Mouse (Mus musculus) neural tube, embryonic 14.5 days (tissue): ENCODE results near the gene Prlhr. TPM values are rescaled to one million over a fixed set of nuclear protein-coding genes. Genes with fewer than 3 reads are reported as not detected.

ENCODE experiments used
- ATAC-seq: fragments of 200-750 bp; cut with Nextera tagmentation; 2 replicates; pipeline ENCODE4 v1.8.0; 2017; ENCODE audit warnings: low read depth, mild to moderate bottlenecking, moderate TSS enrichment, moderate library complexity
- H3K27ac ChIP-seq: fragments of 300-500 bp; sonication (generic); 2 replicates; pipeline ENCODE4 v1.5.1; 2014; ENCODE audit warnings: low read depth, mild to moderate bottlenecking, control low read depth, low read length, moderate library complexity, mixed read lengths
- H3K27me3 ChIP-seq: fragments of 300-500 bp; sonication (generic); 2 replicates; pipeline ENCODE4 v1.6.1; 2014; ENCODE audit warnings: low read length; ENCODE audit not compliant: control insufficient read depth, insufficient read depth
- H3K36me3 ChIP-seq: fragments of 300-500 bp; sonication (generic); 2 replicates; pipeline ENCODE4 v1.6.1; 2014; ENCODE audit warnings: low read length, mixed read lengths; ENCODE audit not compliant: control insufficient read depth, insufficient read depth
- H3K4me1 ChIP-seq: fragments of 300-500 bp; sonication (generic); 2 replicates; pipeline ENCODE4 v1.6.1; 2014; ENCODE audit warnings: low read length; ENCODE audit not compliant: control insufficient read depth, insufficient read depth
- H3K4me2 ChIP-seq: fragments of 300-500 bp; sonication (generic); 2 replicates; pipeline ENCODE4 v1.6.1; 2014; ENCODE audit warnings: mild to moderate bottlenecking, low read depth, low read length, control low read depth
- H3K4me3 ChIP-seq: fragments of 300-500 bp; sonication (generic); 2 replicates; pipeline ENCODE4 v1.5.1; 2014; ENCODE audit warnings: low read depth, low read length, control low read depth, mixed read lengths
- H3K9ac ChIP-seq: fragments of 300-500 bp; sonication (generic); replicated peaks from 2 replicates; pipeline ENCODE4 v1.6.1; 2014; ENCODE audit warnings: low read depth, mild to moderate bottlenecking, control low read depth, low read length, mixed read lengths
- H3K9me3 ChIP-seq: fragments of 300-500 bp; sonication (generic); 2 replicates; pipeline ENCODE4 v1.6.1; 2016; ENCODE audit warnings: low read length; ENCODE audit not compliant: control insufficient read depth
- WGBS: fragments of 180-500 bp; shearing (Covaris S2); extraction: QIAGEN DNeasy Blood & Tissue Kit; methylation state at CpG from one replicate; pipeline ENCODE4 v1.1.7; 2014; 5-methylcytosine and 5-hydroxymethylcytosine counted together
- polyA plus RNA-seq: library from polyadenylated mRNA; unstranded; fragments of >200 nt; fragmentation: Nextera tagmentation; extraction: Ambion mirVana; gene quantifications from 2 replicates; pipeline ENCODE4 v1.2.1, GENCODE M21; 2014

Prlhr gene
- polyA plus RNA-seq, 1 experiment from 2014 or later = 0.29 TPM

GRCm38 (mm10) chr19:60455791-60456190, 12.3 kb downstream of the Prlhr start:
- H3K4me1 ChIP-seq = no peaks in the 10 kb centered on the region
- no peak overlapping the region for H3K4me3 ChIP-seq
- WGBS = 84% methylated on average over 1 of the region's 1 CpGs
- H3K27ac ChIP-seq = no peak overlapping the region
- no peak for ATAC-seq
- no peaks in the 10 kb centered on the region for H3K9me3 ChIP-seq
- H3K27me3 ChIP-seq = no peaks in the 10 kb centered on the region
- H3K9ac ChIP-seq = no peak overlapping the region
- H3K36me3 ChIP-seq = no peaks in the 10 kb centered on the region
- no peak overlapping the region for H3K4me2 ChIP-seq

- Histone ChIP-seq H3K4me2 (no peak overlapping the region), H3K4me3 (no peak overlapping the region), H3K9ac (no peak overlapping the region), H3K27ac (no peak overlapping the region), H3K9me3 (no peaks in the 10 kb centered on the region), H3K36me3 (no peaks in the 10 kb centered on the region), H3K27me3 (no peaks in the 10 kb centered on the region), H3K4me1 (no peaks in the 10 kb centered on the region)
- no peak for ATAC-seq
These were observed 27.6 kb downstream of the Prlhr start for GRCm38 (mm10) chr19:60440531-60440930.

GRCm38 (mm10) chr19:60440083-60440482, 28.0 kb downstream of the Prlhr start:
- Histone ChIP-seq H3K4me1 (no peaks in the 10 kb centered on the region), H3K4me2 (no peak overlapping the region), H3K27me3 (no peaks in the 10 kb centered on the region), H3K27ac (no peak overlapping the region), H3K36me3 (no peaks in the 10 kb centered on the region), H3K9ac (no peak overlapping the region), H3K9me3 (no peaks in the 10 kb centered on the region), H3K4me3 (no peak overlapping the region)
- 59% methylated on average over 5 of the region's 5 CpGs for WGBS
- no peak for ATAC-seq

GRCm38 (mm10) chr19:60437566-60438241, 30.4 kb downstream of the Prlhr start:
- 57% methylated on average over 6 of the region's 6 CpGs for WGBS
- Histone ChIP-seq H3K9me3 (no peaks in the 10 kb centered on the region), H3K4me1 (no peaks in the 10 kb centered on the region), H3K36me3 (no peaks in the 10 kb centered on the region), H3K4me3 (no peak overlapping the region), H3K27me3 (no peaks in the 10 kb centered on the region), H3K27ac (no peak overlapping the region), H3K4me2 (no peak overlapping the region), H3K9ac (no peak overlapping the region)
- no peak for ATAC-seq

GRCm38 (mm10) chr19:60432347-60433129, 35.6 kb downstream of the Prlhr start:
- no peaks in the 10 kb centered on the region for H3K36me3 ChIP-seq
- no peaks in the 10 kb centered on the region for H3K4me1 ChIP-seq
- no peak for ATAC-seq
- 86% methylated on average over 6 of the region's 6 CpGs for WGBS
- no peak overlapping the region for H3K9ac ChIP-seq
- H3K4me3 ChIP-seq = no peak overlapping the region
- no peaks in the 10 kb centered on the region for H3K9me3 ChIP-seq
- no peak overlapping the region for H3K4me2 ChIP-seq
- H3K27ac ChIP-seq = no peak overlapping the region
- no peaks in the 10 kb centered on the region for H3K27me3 ChIP-seq

GRCm38 (mm10) chr19:60417611-60418010, 50.5 kb downstream of the Prlhr start:
- H3K9ac ChIP-seq = no peak overlapping the region
- H3K27me3 ChIP-seq = no peaks in the 10 kb centered on the region
- H3K27ac ChIP-seq = no peak overlapping the region
- no peak overlapping the region for H3K4me3 ChIP-seq
- H3K9me3 ChIP-seq = no peaks in the 10 kb centered on the region
- no peak for ATAC-seq
- no peaks in the 10 kb centered on the region for H3K36me3 ChIP-seq
- H3K4me2 ChIP-seq = no peak overlapping the region
- 53% methylated on average over 1 of the region's 1 CpGs for WGBS
- H3K4me1 ChIP-seq = no peaks in the 10 kb centered on the region

Other genes with a start within 250 kb of the Prlhr start
- gene Fam204a, start 241.6 kb downstream of the Prlhr start, polyA plus RNA-seq = 71.9 and 76.0 TPM in 2 replicates
- gene Cacul1, start 112.7 kb upstream of the Prlhr start, polyA plus RNA-seq = 25.3 and 28.7 TPM in 2 replicates